Comparison of ENCODE assay signal across 14 mouse cellular contexts in genomic region chr17:82504291-82504690, GRCm38 (mm10).
"Had no signal": no experiment of that assay in that cellular context is flagged by ENCODE, and none has a peak within 500 bp of the region (broad histone marks: within the 10 kb centered on the region; RNA-seq: fewer than 3 reads in every experiment).

No protein-coding gene starts in this region.

- H3K4me1 ChIP-seq: limb, embryonic 15.5 days; liver, embryonic 12.5 days; midbrain, embryonic 10.5 days; neural tube, embryonic 15.5 days; stomach, embryonic 15.5 days had no signal

- H3K9ac ChIP-seq: limb, embryonic 15.5 days; liver, embryonic 12.5 days; lung, embryonic 14.5 days; neural tube, embryonic 15.5 days; stomach, embryonic 15.5 days had no signal

- H3K4me3 ChIP-seq: left cerebral cortex, adult 2 months; limb, embryonic 15.5 days; liver, embryonic 12.5 days; midbrain, embryonic 10.5 days; myocyte; neural tube, embryonic 15.5 days; stomach, embryonic 15.5 days had no signal

- DNase-seq: kidney, postnatal 10 days; lung, embryonic 14.5 days; lung, postnatal 10 days; lung, postnatal 4 days; midbrain, embryonic 14.5 days; thymus, adult 2 months; thymus, postnatal 25 days had no signal

- H3K9me3 ChIP-seq: limb, embryonic 15.5 days; liver, embryonic 12.5 days; midbrain, embryonic 10.5 days; neural tube, embryonic 15.5 days; stomach, embryonic 15.5 days had no signal

- ATAC-seq: liver, embryonic 12.5 days had no signal

- H3K27ac ChIP-seq: left cerebral cortex, adult 2 months; limb, embryonic 15.5 days; liver, embryonic 12.5 days; midbrain, embryonic 10.5 days; neural tube, embryonic 15.5 days; stomach, embryonic 15.5 days had no signal

- H3K36me3 ChIP-seq: limb, embryonic 15.5 days; liver, embryonic 12.5 days; midbrain, embryonic 10.5 days; neural tube, embryonic 15.5 days; stomach, embryonic 15.5 days had no signal
